Mouse (Mus musculus) induced T-regulatory cell, adult 2 months (primary cell): ENCODE results near the gene Vmn2r15.

Experiments used
- DNase-seq: peaks from one replicate; pipeline ENCODE4 v3.0.0-alpha.2; 2012; ENCODE audit warnings: low read depth

The Vmn2r15 gene

DNA sequence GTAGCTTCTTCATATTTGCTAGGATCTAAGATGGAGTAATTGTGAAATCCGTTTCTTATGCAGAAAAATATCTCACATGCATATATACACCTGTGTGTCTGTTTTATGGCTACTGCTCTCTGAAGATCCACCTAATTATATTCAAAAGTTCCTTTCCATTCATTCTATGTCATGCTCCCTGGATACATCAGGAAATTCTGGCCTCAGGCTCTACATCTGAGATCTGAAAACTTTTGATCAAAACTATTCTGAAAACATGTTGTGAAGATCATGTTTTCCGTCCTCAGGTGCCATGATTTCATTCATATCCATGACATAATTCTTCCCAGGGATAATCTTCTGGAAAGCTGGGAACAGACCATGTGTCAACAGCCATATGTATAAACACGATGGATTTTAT lies at the start of gene Vmn2r15:
Gene Vmn2r15, minus strand, starts transcription at position 101 of the 400 bp plus-strand sequence.
- DNase-seq = no peak

DNA sequence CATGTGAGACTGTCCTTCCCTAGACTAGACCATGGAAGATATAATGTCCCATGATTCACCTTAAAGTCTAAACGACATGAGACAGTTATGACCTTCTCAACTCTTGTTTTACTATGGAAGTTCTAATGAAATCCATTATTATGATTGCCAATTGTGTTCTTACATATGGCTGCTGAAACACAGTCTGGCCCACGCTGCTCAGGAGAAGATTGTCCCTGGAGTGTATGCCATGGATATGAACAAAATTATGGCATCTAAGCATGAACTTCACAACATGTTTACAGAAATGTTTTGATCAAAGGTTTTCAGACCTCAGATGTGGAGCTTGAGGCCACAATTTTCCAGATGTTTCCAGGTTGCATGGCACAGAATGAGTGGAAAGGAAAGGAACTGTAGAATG lies 32.4 kb upstream of the Vmn2r15 start, which contains the start of gene Vmn2r16:
Gene Vmn2r16, plus strand, starts transcription at position 301 of the 400 bp plus-strand sequence.
- no peak for DNase-seq

GRCm38 (mm10) chr5:109294655-109295054 lies 2.8 kb downstream of the Vmn2r15 start:
- DNase-seq = no peak
